In genomic region chr6:7830793-7831192, GRCm38 (mm10) we compare ENCODE assay signal across 28 mouse cellular contexts. TPM values are rescaled to one million over a fixed set of nuclear protein-coding genes. Genes with fewer than 3 reads are reported as not detected.
DNase-seq lines count a peak whose midpoint lies in the region; ATAC-seq and TF ChIP-seq lines count a peak whose summit lies in the region.
"Had no signal": no experiment of that assay in that cellular context is flagged by ENCODE, and none has a peak within 500 bp of the region (broad histone marks: within the 10 kb centered on the region; RNA-seq: fewer than 3 reads in every experiment).

No protein-coding gene starts in this region.

- no peak overlapping the region; the same call in 1 of the 2 replicates for H3K27ac ChIP-seq in stomach, postnatal 0 days (replicated peaks)
- H3K27ac ChIP-seq: embryonic facial prominence, embryonic 12.5 days; embryonic facial prominence, embryonic 15.5 days; heart, adult 2 months; heart, embryonic 10.5 days; heart, embryonic 13.5 days; hindbrain, embryonic 14.5 days; hindbrain, postnatal 0 days had no signal

- no peaks in the 10 kb centered on the region for H3K4me1 ChIP-seq in stomach, postnatal 0 days (replicated peaks; ENCODE audit: control insufficient read depth, insufficient read depth)
- H3K4me1 ChIP-seq: embryonic facial prominence, embryonic 12.5 days; embryonic facial prominence, embryonic 15.5 days; heart, embryonic 10.5 days; heart, embryonic 13.5 days had no signal

- 49% methylated on average over 8 of the region's 8 CpGs for WGBS in stomach, postnatal 0 days

- no peak for TF ChIP-seq CTCF in stomach, postnatal 0 days (IDR thresholded peaks at IDR 0.05; ENCODE audit: low read depth)

- no peak overlapping the region for H3K4me2 ChIP-seq in stomach, postnatal 0 days (replicated peaks; ENCODE audit: low read depth)
- H3K4me2 ChIP-seq: embryonic facial prominence, embryonic 12.5 days; embryonic facial prominence, embryonic 15.5 days; heart, embryonic 13.5 days; hindbrain, embryonic 14.5 days had no signal

- no peaks in the 10 kb centered on the region for H3K36me3 ChIP-seq in stomach, postnatal 0 days (ENCODE audit: control insufficient read depth, insufficient read depth, low read length)
- H3K36me3 ChIP-seq: embryonic facial prominence, embryonic 12.5 days; embryonic facial prominence, embryonic 15.5 days; G1E; heart, embryonic 10.5 days; heart, embryonic 13.5 days had no signal

- DNase-seq in thymus, postnatal 0 days (ENCODE audit: low spot score): peak; percentile 21
- no peak for DNase-seq in thymus, postnatal 25 days
- DNase-seq in ZHBTc4 (ENCODE audit: low read depth, low spot score): peak; percentile 6
- peak; percentile 59 for DNase-seq in stomach, postnatal 0 days (ENCODE audit: low spot score)
- DNase-seq in right cerebral cortex, postnatal 10 days (ENCODE audit: low spot score in 2 of 2): no peak
- no peak for DNase-seq in cerebellum, adult 8-10 months
- DNase-seq: adrenal gland, adult 8-10 months; adrenal gland, postnatal 25 days; B cell, adult 2 months; cerebellum, adult 11-12 months; cerebellum, adult 9-10 months; cerebellum, postnatal 14 days; forebrain, postnatal 0 days; gastrocnemius, postnatal 25 days; heart, adult 2 months; heart, postnatal 14 days; heart, postnatal 4 days had no signal

- TF ChIP-seq EP300 in stomach, postnatal 0 days (optimal IDR thresholded peaks at IDR 0.05): no peak

- no peak overlapping the region for H3K4me3 ChIP-seq in stomach, postnatal 0 days (ENCODE audit: low read depth, low read length)
- H3K4me3 ChIP-seq: embryonic facial prominence, embryonic 12.5 days; embryonic facial prominence, embryonic 15.5 days; heart, adult 2 months; heart, embryonic 10.5 days; heart, embryonic 13.5 days had no signal

- H3K27me3 ChIP-seq in stomach, postnatal 0 days (ENCODE audit: control insufficient read depth, insufficient read depth, low read length): no peaks in the 10 kb centered on the region
- H3K27me3 ChIP-seq: embryonic facial prominence, embryonic 12.5 days; embryonic facial prominence, embryonic 15.5 days; heart, embryonic 13.5 days; Patski had no signal

- peak; percentile 53 for ATAC-seq in CD4-positive, CD25-positive, alpha-beta regulatory T cell, adult 4 months
- peak; percentile 95 for ATAC-seq in stomach, postnatal 0 days (ENCODE audit: low FRiP score, low TSS enrichment)
- ATAC-seq: activated CD4-positive, CD25-positive, alpha-beta regulatory T cell, adult 4 months; forebrain, embryonic 14.5 days; forebrain, postnatal 0 days; hindbrain, postnatal 0 days; Patski had no signal

- no peaks in the 10 kb centered on the region for H3K9me3 ChIP-seq in stomach, postnatal 0 days (ENCODE audit: control insufficient read depth, low read length)
- H3K9me3 ChIP-seq: embryonic facial prominence, embryonic 12.5 days; embryonic facial prominence, embryonic 15.5 days; G1E; heart, embryonic 10.5 days; heart, embryonic 13.5 days had no signal

- H3K9ac ChIP-seq in stomach, postnatal 0 days (ENCODE audit: low read length): no peak overlapping the region
- H3K9ac ChIP-seq: embryonic facial prominence, embryonic 12.5 days; embryonic facial prominence, embryonic 15.5 days; forebrain, postnatal 0 days; heart, embryonic 13.5 days; hindbrain, embryonic 14.5 days had no signal

RNA-seq across cellular contexts. Expression of gene C1galt1, which starts 13.8 kb away (rescaled TPM):
- polyA plus RNA-seq in thymus, postnatal 0 days (2015; fragmentation: Nextera tagmentation; extraction: Ambion mirVana): 12.2 and 14.6 TPM in 2 replicates
- 1 to 10 TPM; 4.5 to 8.2 TPM for polyA plus RNA-seq in CD4-positive, CD25-positive, alpha-beta regulatory T cell, adult 4 months (2017; shearing (Covaris generic))
- 7.9 and 8.1 TPM in 2 replicates for polyA plus RNA-seq in stomach, postnatal 0 days (2015; fragmentation: Nextera tagmentation; extraction: Ambion mirVana)

Comparison
In these comparisons a context has a peak if more than half of its experiments do, and no peak if none do; other contexts are left out.
1. DNase-seq: peak in thymus, postnatal 0 days (single experiment), ZHBTc4 (single experiment) and stomach, postnatal 0 days (single experiment); none in thymus, postnatal 25 days (single experiment), right cerebral cortex, postnatal 10 days (0 of 2) and cerebellum, adult 8-10 months (single experiment).